Mouse (Mus musculus): ENCODE data around the gene Akap8l. TPM values are rescaled to one million over a fixed set of nuclear protein-coding genes. Genes with fewer than 3 reads are reported as not detected.

Akap8l gene
- total and polyA plus RNA-seq, 3 experiments, result 40.0 to 63.8 TPM; not detected in 1

DNA sequence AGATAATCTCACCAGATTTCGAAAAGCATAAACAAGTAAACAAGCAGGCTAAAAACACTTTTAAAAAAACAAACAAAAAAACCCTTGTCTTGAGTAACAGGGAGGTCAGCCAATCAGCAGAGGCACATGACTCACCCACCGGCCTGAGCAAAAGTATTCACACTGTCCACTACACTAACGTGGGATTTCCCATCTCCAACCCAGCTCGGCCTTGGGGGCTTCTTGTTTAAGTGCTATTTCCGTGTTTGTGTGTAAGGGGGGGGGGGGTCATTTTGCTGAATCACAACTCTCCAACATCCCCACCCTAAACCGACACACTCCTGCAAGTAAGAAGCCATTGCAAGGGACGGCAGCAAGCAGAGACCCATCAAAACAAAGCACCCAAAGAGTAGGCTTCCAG is 67.1 kb downstream of the Akap8l start:
- Histone ChIP-seq H3K79me2 (ENCODE audit: control insufficient read depth, insufficient read depth, low read length, poor library complexity) (peaks cover 62% of the 10 kb centered on the region), H3K4me1 (ENCODE audit: control insufficient read depth in 1 of 2, insufficient read depth in 2 of 2, low read length in 2 of 2) (peaks cover 10 to 12% of the 10 kb centered on the region in 2 experiments), H3K36me3 (ENCODE audit: control insufficient read depth in 1 of 2, insufficient read depth in 2 of 2, low read length in 2 of 2) (peaks cover 0 to 43% of the 10 kb centered on the region in 2 experiments; a peak in 2 of 4 replicates), H3K27me3 (ENCODE audit: control insufficient read depth in 1 of 2, insufficient read depth in 2 of 2, low read length in 2 of 2) (no peaks in the 10 kb centered on the region), H3K9ac (ENCODE audit: control insufficient read depth, low read depth, low read length, poor library complexity, severe bottlenecking) (peak overlapping the region; percentile 89), H3K4me3 (ENCODE audit: control insufficient read depth in 1 of 2, insufficient read depth in 1 of 2, low read depth in 2 of 2, low read length in 2 of 2) (peak overlapping the region; percentile 67 to 69), H3K27ac (ENCODE audit: control insufficient read depth, low read depth, low read length) (peak overlapping the region; percentile 29), H3K9me3 (replicated peaks; ENCODE audit: insufficient read depth, low read length) (no peaks in the 10 kb centered on the region)
- TF ChIP-seq NELFE (IDR thresholded peaks at IDR 0.05; ENCODE audit: low read depth, low read length) (no peak), TCF12 (IDR thresholded peaks at IDR 0.05; ENCODE audit: low read depth, low read length) (no peak), RAD21 (IDR thresholded peaks at IDR 0.05; ENCODE audit: low read depth, low read length) (no peak), POLR2AphosphoS2 (IDR thresholded peaks at IDR 0.05; ENCODE audit: low read length) (no peak), MXI1 (IDR thresholded peaks at IDR 0.05; ENCODE audit: low read depth, low read length) (no peak), TBP (IDR thresholded peaks at IDR 0.05; ENCODE audit: low read depth, low read length) (no peak), USF1 (IDR thresholded peaks at IDR 0.05; ENCODE audit: low read depth, low read length) (no peak), POLR2AphosphoS5 (IDR thresholded peaks at IDR 0.05; ENCODE audit: borderline replicate concordance, low read depth, low read length) (no peak), ELF1 (IDR thresholded peaks at IDR 0.05; ENCODE audit: low read depth, low read length) (no peak), ZC3H11A (IDR thresholded peaks at IDR 0.05; ENCODE audit: low read depth, low read length) (no peak), NRF1 (IDR thresholded peaks at IDR 0.05; ENCODE audit: insufficient read depth, low read depth, low read length, poor library complexity, severe bottlenecking) (no peak), GATA1 (IDR thresholded peaks at IDR 0.05; ENCODE audit: low read depth, low read length) (no peak), USF2 (IDR thresholded peaks at IDR 0.05; ENCODE audit: borderline replicate concordance in 1 of 2, insufficient read depth in 1 of 2, low read depth in 1 of 2, low read length in 2 of 2) (no peak), RCOR1 (IDR thresholded peaks at IDR 0.05; ENCODE audit: low read depth, low read length) (no peak)
- DNase-seq (ENCODE audit: low read depth, low spot score), result no peak

DNA sequence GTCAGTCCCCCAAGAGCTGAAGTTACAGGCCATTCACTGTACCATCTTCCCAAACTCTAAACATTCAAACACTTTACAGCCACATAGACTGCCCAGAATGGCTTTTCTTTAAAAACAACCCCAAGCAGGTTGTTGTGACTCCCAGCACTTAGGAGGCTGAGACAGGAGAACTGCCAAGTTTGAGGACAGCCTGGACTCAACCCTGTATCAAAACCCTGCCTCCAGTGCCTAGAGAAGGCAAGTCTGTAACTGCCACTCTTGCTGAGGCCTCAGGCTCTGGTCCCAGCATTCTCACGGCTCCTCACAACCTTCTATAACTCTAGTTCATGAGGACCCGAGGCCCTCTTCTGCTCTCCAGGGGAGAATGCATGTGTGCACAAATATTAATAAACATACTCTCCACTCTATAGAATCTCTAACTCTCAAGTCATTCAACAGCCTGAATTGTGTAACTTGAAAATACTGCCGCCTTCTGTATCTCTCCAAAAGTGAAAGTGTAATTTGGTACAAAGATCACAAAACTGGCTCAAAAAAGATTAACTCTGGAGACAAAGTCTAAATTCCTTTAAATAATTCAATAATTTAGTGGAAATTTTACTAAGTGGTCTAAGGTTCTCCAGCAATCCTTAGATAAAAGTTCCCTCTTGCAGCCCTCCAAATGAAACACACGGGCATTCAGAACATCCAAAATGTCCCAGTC is 68.6 kb downstream of the Akap8l start:
- Histone ChIP-seq H3K36me3 (ENCODE audit: control insufficient read depth in 1 of 2, insufficient read depth in 2 of 2, low read length in 2 of 2) (peaks cover 6 to 52% of the 10 kb centered on the region in 2 experiments), H3K27me3 (ENCODE audit: control insufficient read depth in 1 of 2, insufficient read depth in 2 of 2, low read length in 2 of 2) (no peaks in the 10 kb centered on the region), H3K4me3 (ENCODE audit: control insufficient read depth in 1 of 2, insufficient read depth in 1 of 2, low read depth in 2 of 2, low read length in 2 of 2) (peak overlapping the region in 1 of 2 experiments; percentile 26; a peak in 2 of 4 replicates), H3K4me1 (ENCODE audit: control insufficient read depth in 1 of 2, insufficient read depth in 2 of 2, low read length in 2 of 2) (peaks cover 12 to 13% of the 10 kb centered on the region in 2 experiments), H3K9me3 (replicated peaks; ENCODE audit: insufficient read depth, low read length) (no peaks in the 10 kb centered on the region), H3K79me2 (ENCODE audit: control insufficient read depth, insufficient read depth, low read length, poor library complexity) (peaks cover 75% of the 10 kb centered on the region), H3K9ac (ENCODE audit: control insufficient read depth, low read depth, low read length, poor library complexity, severe bottlenecking) (peak overlapping the region; percentile 3; the same call in 1 of the 2 replicates), H3K27ac (ENCODE audit: control insufficient read depth, low read depth, low read length) (no peak overlapping the region)
- no peak for DNase-seq (ENCODE audit: low read depth, low spot score)
- no peak for TF ChIP-seq CTCF (IDR thresholded peaks at IDR 0.05 in 2 of 3, conservative IDR thresholded peaks at IDR 0.05 in 1 of 3; ENCODE audit: control insufficient read depth in 1 of 3, insufficient read depth in 1 of 3, low read depth in 2 of 3, low read length in 3 of 3, poor library complexity in 1 of 3, severe bottlenecking in 1 of 3)
- TF ChIP-seq ZNF384 (IDR thresholded peaks at IDR 0.05; ENCODE audit: low read depth, low read length), result no peak
- no peak for TF ChIP-seq POLR2AphosphoS2 (IDR thresholded peaks at IDR 0.05; ENCODE audit: low read length)
- TF ChIP-seq MAFK (IDR thresholded peaks at IDR 0.05; ENCODE audit: borderline replicate concordance, low read depth, low read length), result no peak
- no peak for TF ChIP-seq USF1 (IDR thresholded peaks at IDR 0.05; ENCODE audit: low read depth, low read length)
- no peak for TF ChIP-seq CHD2 (IDR thresholded peaks at IDR 0.05; ENCODE audit: low read length)
- TF ChIP-seq ETS1 (IDR thresholded peaks at IDR 0.05; ENCODE audit: low read depth, low read length), result no peak
- TF ChIP-seq SIN3A (IDR thresholded peaks at IDR 0.05; ENCODE audit: low read length), result 0 out of 2 replicates have a peak, but pooled peaks have one; percentile 28
- no peak for TF ChIP-seq ELF1 (IDR thresholded peaks at IDR 0.05; ENCODE audit: low read depth, low read length)
- no peak for TF ChIP-seq GABPA (IDR thresholded peaks at IDR 0.05; ENCODE audit: low read depth, low read length)
- no peak for TF ChIP-seq MAZ (IDR thresholded peaks at IDR 0.05; ENCODE audit: low read depth, low read length)
- TF ChIP-seq NELFE (IDR thresholded peaks at IDR 0.05; ENCODE audit: low read depth, low read length), result no peak
- no peak for TF ChIP-seq MYB (IDR thresholded peaks at IDR 0.05; ENCODE audit: low read depth, low read length)
- no peak for TF ChIP-seq MAX (IDR thresholded peaks at IDR 0.05; ENCODE audit: low read length)
- TF ChIP-seq CHD1 (IDR thresholded peaks at IDR 0.05; ENCODE audit: low read depth, low read length), result no peak
- TF ChIP-seq ZC3H11A (IDR thresholded peaks at IDR 0.05; ENCODE audit: low read depth, low read length), result no peak
- TF ChIP-seq KAT2A (conservative IDR thresholded peaks at IDR 0.05; ENCODE audit: low read depth, low read length), result no peak
- TF ChIP-seq RCOR1 (IDR thresholded peaks at IDR 0.05; ENCODE audit: low read depth, low read length), result 0 out of 2 replicates have a peak, but pooled peaks have one; percentile 2
